Mouse (Mus musculus): Measurements from ENCODE around the gene D17H6S53E. TPM values are rescaled to one million over a fixed set of nuclear protein-coding genes. Genes with fewer than 3 reads are reported as not detected.

Gene D17H6S53E
- polyA plus RNA-seq, 1 experiment = 13.0 TPM

GRCm38 (mm10) chr17:35139269-35139668 lies 13.1 kb downstream of the D17H6S53E start:
- Histone ChIP-seq H3K36me3 (ENCODE audit: control insufficient read depth, insufficient read depth) (peaks cover 57% of the 10 kb centered on the region), H3K79me2 (ENCODE audit: control insufficient read depth, insufficient read depth) (peaks cover 56% of the 10 kb centered on the region), H3ac (ENCODE audit: control insufficient read depth, insufficient read length, low read depth) (no peak overlapping the region), H3K4me3 (ENCODE audit: insufficient read depth, poor library complexity, severe bottlenecking) (no peak overlapping the region), H3K27me3 (ENCODE audit: control insufficient read depth, insufficient read depth, insufficient read length) (no peaks in the 10 kb centered on the region), H3K79me3 (ENCODE audit: low read depth) (peaks cover 46% of the 10 kb centered on the region)
- no peak for TF ChIP-seq FOSL1 (IDR thresholded peaks at IDR 0.05; ENCODE audit: insufficient read depth, low read length, poor library complexity, severe bottlenecking)
- TF ChIP-seq MYOG (IDR thresholded peaks at IDR 0.05; ENCODE audit: control insufficient read depth, extremely low read depth, insufficient read length) = no peak
- TF ChIP-seq USF1 (IDR thresholded peaks at IDR 0.05; ENCODE audit: low read depth) = no peak
- no peak for TF ChIP-seq CEBPB (IDR thresholded peaks at IDR 0.05; ENCODE audit: low read depth)
- no peak for TF ChIP-seq MAX (IDR thresholded peaks at IDR 0.05)
- TF ChIP-seq MYOD1 (IDR thresholded peaks at IDR 0.05; ENCODE audit: control insufficient read depth, insufficient read length, low read depth) = no peak
- no peak for TF ChIP-seq CTCF (IDR thresholded peaks at IDR 0.05; ENCODE audit: control insufficient read depth, insufficient read depth, insufficient read length)

GRCm38 (mm10) chr17:35140490-35140996 lies 14.4 kb downstream of the D17H6S53E start:
- TF ChIP-seq MYOG (IDR thresholded peaks at IDR 0.05; ENCODE audit: control insufficient read depth, extremely low read depth, insufficient read length) = no peak
- no peak for TF ChIP-seq CTCF (IDR thresholded peaks at IDR 0.05; ENCODE audit: control insufficient read depth, insufficient read depth, insufficient read length)
- no peak for TF ChIP-seq CEBPB (IDR thresholded peaks at IDR 0.05; ENCODE audit: low read depth)
- no peak for TF ChIP-seq MAX (IDR thresholded peaks at IDR 0.05)
- Histone ChIP-seq H3K36me3 (ENCODE audit: control insufficient read depth, insufficient read depth) (peaks cover 69% of the 10 kb centered on the region), H3ac (ENCODE audit: control insufficient read depth, insufficient read length, low read depth) (no peak overlapping the region)

GRCm38 (mm10) chr17:35141971-35142370 lies 15.8 kb downstream of the D17H6S53E start:
- Histone ChIP-seq H3ac (ENCODE audit: control insufficient read depth, insufficient read length, low read depth) (no peak overlapping the region), H3K27me3 (ENCODE audit: control insufficient read depth, insufficient read depth, insufficient read length) (no peaks in the 10 kb centered on the region), H3K79me3 (ENCODE audit: low read depth) (peaks cover 33% of the 10 kb centered on the region), H3K79me2 (ENCODE audit: control insufficient read depth, insufficient read depth) (peaks cover 40% of the 10 kb centered on the region), H3K36me3 (ENCODE audit: control insufficient read depth, insufficient read depth) (peaks cover 84% of the 10 kb centered on the region), H3K4me3 (ENCODE audit: insufficient read depth, poor library complexity, severe bottlenecking) (no peak overlapping the region)
- TF ChIP-seq FOSL1 (IDR thresholded peaks at IDR 0.05; ENCODE audit: insufficient read depth, low read length, poor library complexity, severe bottlenecking) = no peak
- TF ChIP-seq CTCF (IDR thresholded peaks at IDR 0.05; ENCODE audit: control insufficient read depth, insufficient read depth, insufficient read length) = no peak
- no peak for TF ChIP-seq CEBPB (IDR thresholded peaks at IDR 0.05; ENCODE audit: low read depth)
- no peak for TF ChIP-seq MYOD1 (IDR thresholded peaks at IDR 0.05; ENCODE audit: control insufficient read depth, insufficient read length, low read depth)
- no peak for TF ChIP-seq USF1 (IDR thresholded peaks at IDR 0.05; ENCODE audit: low read depth)
- TF ChIP-seq MAX (IDR thresholded peaks at IDR 0.05) = no peak
- TF ChIP-seq MYOG (IDR thresholded peaks at IDR 0.05; ENCODE audit: control insufficient read depth, extremely low read depth, insufficient read length) = no peak

More at GRCm38 (mm10) chr17:35140490-35140996, 14.4 kb downstream of the D17H6S53E start:
- Histone ChIP-seq H3K27me3 (ENCODE audit: control insufficient read depth, insufficient read depth, insufficient read length) (no peaks in the 10 kb centered on the region), H3K79me3 (ENCODE audit: low read depth) (peaks cover 46% of the 10 kb centered on the region), H3K4me3 (ENCODE audit: insufficient read depth, poor library complexity, severe bottlenecking) (no peak overlapping the region), H3K79me2 (ENCODE audit: control insufficient read depth, insufficient read depth) (peaks cover 54% of the 10 kb centered on the region)

- H3K4me3 ChIP-seq (ENCODE audit: insufficient read depth, poor library complexity, severe bottlenecking) = no peak overlapping the region
- H3ac ChIP-seq (ENCODE audit: control insufficient read depth, insufficient read length, low read depth) = no peak overlapping the region
- H3K79me3 ChIP-seq (ENCODE audit: low read depth) = peaks cover 2% of the 10 kb centered on the region
- H3K79me2 ChIP-seq (ENCODE audit: control insufficient read depth, insufficient read depth) = no peaks in the 10 kb centered on the region
- TF ChIP-seq CEBPB (IDR thresholded peaks at IDR 0.05; ENCODE audit: low read depth) (no peak), MYOG (IDR thresholded peaks at IDR 0.05; ENCODE audit: control insufficient read depth, extremely low read depth, insufficient read length) (no peak), MYOD1 (IDR thresholded peaks at IDR 0.05; ENCODE audit: control insufficient read depth, insufficient read length, low read depth) (no peak), USF1 (IDR thresholded peaks at IDR 0.05; ENCODE audit: low read depth) (no peak), CTCF (IDR thresholded peaks at IDR 0.05; ENCODE audit: control insufficient read depth, insufficient read depth, insufficient read length) (no peak), MAX (IDR thresholded peaks at IDR 0.05) (no peak), FOSL1 (IDR thresholded peaks at IDR 0.05; ENCODE audit: insufficient read depth, low read length, poor library complexity, severe bottlenecking) (no peak)
- no peaks in the 10 kb centered on the region for H3K27me3 ChIP-seq (ENCODE audit: control insufficient read depth, insufficient read depth, insufficient read length)
- H3K36me3 ChIP-seq (ENCODE audit: control insufficient read depth, insufficient read depth) = peaks cover 94% of the 10 kb centered on the region
Observed at GRCm38 (mm10) chr17:35146139-35146538, 20.0 kb downstream of the D17H6S53E start.

- Histone ChIP-seq H3K27me3 (ENCODE audit: control insufficient read depth, insufficient read depth, insufficient read length) (no peaks in the 10 kb centered on the region), H3K79me2 (ENCODE audit: control insufficient read depth, insufficient read depth) (peaks cover 5% of the 10 kb centered on the region), H3K36me3 (ENCODE audit: control insufficient read depth, insufficient read depth) (peaks cover 94% of the 10 kb centered on the region), H3K4me3 (ENCODE audit: insufficient read depth, poor library complexity, severe bottlenecking) (no peak overlapping the region), H3K79me3 (ENCODE audit: low read depth) (peaks cover 2% of the 10 kb centered on the region), H3ac (ENCODE audit: control insufficient read depth, insufficient read length, low read depth) (no peak overlapping the region)
- TF ChIP-seq MYOD1 (IDR thresholded peaks at IDR 0.05; ENCODE audit: control insufficient read depth, insufficient read length, low read depth) (no peak), FOSL1 (IDR thresholded peaks at IDR 0.05; ENCODE audit: insufficient read depth, low read length, poor library complexity, severe bottlenecking) (no peak), MAX (IDR thresholded peaks at IDR 0.05) (no peak), CTCF (IDR thresholded peaks at IDR 0.05; ENCODE audit: control insufficient read depth, insufficient read depth, insufficient read length) (no peak), USF1 (IDR thresholded peaks at IDR 0.05; ENCODE audit: low read depth) (no peak), CEBPB (IDR thresholded peaks at IDR 0.05; ENCODE audit: low read depth) (no peak), MYOG (IDR thresholded peaks at IDR 0.05; ENCODE audit: control insufficient read depth, extremely low read depth, insufficient read length) (no peak)
Observed at GRCm38 (mm10) chr17:35147348-35147747, 21.2 kb downstream of the D17H6S53E start.
